Mouse (Mus musculus) heart, embryonic 10.5 days (tissue): ENCODE results near the gene Klhl3. TPM values are rescaled to one million over a fixed set of nuclear protein-coding genes. Genes with fewer than 3 reads are reported as not detected.
A peak's percentile ranks its signal among the peaks of the same experiment; 100 is the strongest.

ENCODE experiments used
- microRNA counts: library from miRNA; unstranded; fragments of <30 nt; microRNA quantifications from one replicate; lab custom pipeline; 2017
- microRNA-seq: library from miRNA; unstranded; fragments of <30 nt; microRNA quantifications from one replicate; pipeline ENCODE4, GENCODE M21; 2017
- polyA plus RNA-seq: library from polyadenylated mRNA; unstranded; fragments of >200 nt; fragmentation: Nextera tagmentation; extraction: Ambion mirVana; gene quantifications from 2 replicates; pipeline ENCODE4 v1.2.1, GENCODE M21; 2016

Gene Klhl3
- polyA plus RNA-seq, 1 experiment from 2014 or later: 2.5 TPM

MicroRNAs encoded within 50 kb of the gene (microRNA counts, 519-probe panel; counts per million panel counts)
- not detected for microRNA mmu-miR-874 (lab: Ali Mortazavi, UCI)

Small RNA genes lying within 50 kb of the gene (microRNA-seq; reads per million reads assigned to microRNA genes)
- 173 reads per million, percentile 57 among the genes with 10 or more reads in this experiment for gene Mir874

Other genes starting within 250 kb of the Klhl3 start
- 1.1 and 2.1 TPM in 2 replicates for gene Spock1, start 205.3 kb downstream of the Klhl3 start, polyA plus RNA-seq
- gene Hnrnpa0, start 15.0 kb upstream of the Klhl3 start, polyA plus RNA-seq: 14.0 and 16.6 TPM in 2 replicates
- gene Idnk, start 44.1 kb upstream of the Klhl3 start, polyA plus RNA-seq: 35.0 and 36.5 TPM in 2 replicates
- gene Ubqln1, start 102.1 kb upstream of the Klhl3 start, polyA plus RNA-seq: 100 and 119 TPM in 2 replicates
- gene Gkap1, start 162.1 kb upstream of the Klhl3 start, polyA plus RNA-seq: 17.2 and 18.0 TPM in 2 replicates
- 0.20 and 0.31 TPM in 2 replicates for gene Kif27, start 245.5 kb upstream of the Klhl3 start, polyA plus RNA-seq